Comparison of ENCODE assay signal across 22 mouse cellular contexts in the genomic region with DNA sequence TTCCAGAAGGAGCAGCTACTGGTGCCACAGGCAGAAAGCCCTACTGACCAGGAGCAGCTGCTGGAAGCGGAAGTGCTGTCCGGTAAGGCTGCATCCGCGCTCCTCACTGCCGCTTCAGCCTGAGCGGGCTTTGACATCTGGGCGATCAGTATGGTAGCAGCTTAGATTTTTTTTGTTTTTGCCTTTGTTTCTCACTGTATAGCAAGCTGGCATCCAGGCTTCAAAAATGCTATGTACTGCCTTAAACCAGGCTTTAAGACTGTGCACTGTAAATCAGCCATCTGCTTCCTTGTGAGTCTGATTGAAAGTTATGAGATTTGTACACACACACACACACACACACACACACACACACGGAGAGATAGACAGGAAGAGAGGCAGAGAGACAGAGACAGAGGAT.
A peak's percentile ranks its signal among the peaks of the same experiment; 100 is the strongest.
DNase-seq lines count a peak whose midpoint lies in the region; ATAC-seq and TF ChIP-seq lines count a peak whose summit lies in the region.
"Had no signal": no experiment of that assay in that cellular context is flagged by ENCODE, and none has a peak within 500 bp of the region (broad histone marks: within the 10 kb centered on the region; RNA-seq: fewer than 3 reads in every experiment).

No protein-coding gene starts in this region.

- DNase-seq in embryonic facial prominence, embryonic 10.5 days (ENCODE audit: low spot score), result no peak
- peak; percentile 82 for DNase-seq in heart, adult 11 months
- peak; percentile 71 for DNase-seq in brain, embryonic 14.5 days (ENCODE audit: low read depth)
- no peak for DNase-seq in embryo, embryonic 9.5 days (ENCODE audit: extremely low spot score)
- DNase-seq: adrenal gland, adult 8-10 months; adrenal gland, postnatal 36 days; cerebellum, adult 11-12 months; cerebellum, adult 9-10 months; embryo, embryonic 11 days; gastrocnemius, adult 2 months; gastrocnemius, postnatal 25 days; heart, postnatal 4 days; kidney, adult 8-10 months had no signal

- H3K4me1 ChIP-seq in embryonic facial prominence, embryonic 13.5 days, result peaks cover 8% of the 10 kb centered on the region
- H3K4me1 ChIP-seq in embryonic facial prominence, embryonic 10.5 days, result no peaks in the 10 kb centered on the region
- H3K4me1 ChIP-seq in heart, embryonic 11.5 days (ENCODE audit: control insufficient read depth, insufficient read depth, low read length), result no peaks in the 10 kb centered on the region
- peaks cover 10% of the 10 kb centered on the region for H3K4me1 ChIP-seq in forebrain, embryonic 16.5 days (replicated peaks; ENCODE audit: control insufficient read depth, insufficient read depth, low read length)
- H3K4me1 ChIP-seq: hindbrain, embryonic 12.5 days had no signal

- no peak overlapping the region for H3K9ac ChIP-seq in embryonic facial prominence, embryonic 13.5 days
- no peak overlapping the region for H3K9ac ChIP-seq in heart, embryonic 11.5 days (ENCODE audit: low read depth, low read length)
- no peak overlapping the region for H3K9ac ChIP-seq in forebrain, embryonic 16.5 days (replicated peaks; ENCODE audit: low read depth, low read length)
- H3K9ac ChIP-seq: hindbrain, embryonic 12.5 days had no signal

- H3K4me2 ChIP-seq in embryonic facial prominence, embryonic 13.5 days, result no peak overlapping the region
- H3K4me2 ChIP-seq in heart, embryonic 11.5 days, result no peak overlapping the region
- H3K4me2 ChIP-seq in forebrain, embryonic 16.5 days (ENCODE audit: low read length), result no peak overlapping the region
- H3K4me2 ChIP-seq: hindbrain, embryonic 12.5 days had no signal

- no peak for ATAC-seq in embryonic facial prominence, embryonic 13.5 days (ENCODE audit: insufficient number of reproducible peaks, insufficient read depth, low FRiP score, low TSS enrichment, low read depth)
- no peak for ATAC-seq in heart, embryonic 11.5 days (replicated peaks; ENCODE audit: insufficient number of reproducible peaks, low FRiP score, low TSS enrichment)
- peak; percentile 62 for ATAC-seq in forebrain, embryonic 16.5 days
- ATAC-seq: hindbrain, embryonic 16.5 days; inflammation-experienced regulatory T-cells, adult 6 months; intestine, postnatal 0 days had no signal

- 87% methylated on average over 8 of the region's 8 CpGs for WGBS in embryonic facial prominence, embryonic 13.5 days
- 85% methylated on average over 8 of the region's 8 CpGs for WGBS in embryonic facial prominence, embryonic 10.5 days
- WGBS in heart, embryonic 11.5 days (ENCODE audit: insufficient replicate concordance), result 81% methylated on average over 8 of the region's 8 CpGs
- 64% methylated on average over 8 of the region's 8 CpGs for WGBS in forebrain, embryonic 16.5 days

- 0 out of 2 replicates have a peak overlapping the region, but pooled peaks have one; percentile 16 for H3K27ac ChIP-seq in embryonic facial prominence, embryonic 13.5 days
- H3K27ac ChIP-seq in embryonic facial prominence, embryonic 10.5 days (replicated peaks), result no peak overlapping the region
- H3K27ac ChIP-seq in heart, embryonic 11.5 days (ENCODE audit: low read depth, low read length), result no peak overlapping the region
- peak overlapping the region; percentile 88 for H3K27ac ChIP-seq in forebrain, embryonic 16.5 days (ENCODE audit: low read length)
- H3K27ac ChIP-seq: gastrocnemius, adult 2 months; hindbrain, embryonic 12.5 days had no signal

- H3K27me3 ChIP-seq in embryonic facial prominence, embryonic 13.5 days, result no peaks in the 10 kb centered on the region
- H3K27me3 ChIP-seq in embryonic facial prominence, embryonic 10.5 days (replicated peaks; ENCODE audit: low read depth, poor library complexity, severe bottlenecking), result no peaks in the 10 kb centered on the region
- no peaks in the 10 kb centered on the region for H3K27me3 ChIP-seq in heart, embryonic 11.5 days (ENCODE audit: control insufficient read depth, insufficient read depth, low read length)
- H3K27me3 ChIP-seq in forebrain, embryonic 16.5 days (replicated peaks; ENCODE audit: control insufficient read depth, insufficient read depth, low read length), result no peaks in the 10 kb centered on the region
- H3K27me3 ChIP-seq: CH12.LX; hindbrain, embryonic 12.5 days had no signal

- no peak for TF ChIP-seq POLR2A in brain, embryonic 14.5 days (IDR thresholded peaks at IDR 0.05; ENCODE audit: borderline replicate concordance, extremely low read depth, insufficient read depth, insufficient read length, poor library complexity, severe bottlenecking)

- no peak for TF ChIP-seq CTCF in brain, embryonic 14.5 days (IDR thresholded peaks at IDR 0.05; ENCODE audit: borderline replicate concordance, extremely low read depth, insufficient read depth, insufficient read length)

- H3K36me3 ChIP-seq in embryonic facial prominence, embryonic 13.5 days, result no peaks in the 10 kb centered on the region
- H3K36me3 ChIP-seq in embryonic facial prominence, embryonic 10.5 days (replicated peaks), result no peaks in the 10 kb centered on the region
- H3K36me3 ChIP-seq in heart, embryonic 11.5 days (ENCODE audit: control insufficient read depth, insufficient read depth, low read length), result no peaks in the 10 kb centered on the region
- no peaks in the 10 kb centered on the region for H3K36me3 ChIP-seq in forebrain, embryonic 16.5 days (ENCODE audit: control insufficient read depth, insufficient read depth)
- H3K36me3 ChIP-seq: hindbrain, embryonic 12.5 days had no signal

- no peak overlapping the region for H3K4me3 ChIP-seq in embryonic facial prominence, embryonic 13.5 days
- H3K4me3 ChIP-seq in embryonic facial prominence, embryonic 10.5 days, result no peak overlapping the region
- H3K4me3 ChIP-seq in heart, embryonic 11.5 days (ENCODE audit: low read depth, low read length), result no peak overlapping the region
- no peak overlapping the region for H3K4me3 ChIP-seq in forebrain, embryonic 16.5 days (replicated peaks; ENCODE audit: low read length)
- H3K4me3 ChIP-seq: erythroblast, embryonic 14.5 days; gastrocnemius, adult 2 months; hindbrain, embryonic 12.5 days had no signal

- H3K9me3 ChIP-seq in embryonic facial prominence, embryonic 13.5 days, result no peaks in the 10 kb centered on the region
- no peaks in the 10 kb centered on the region for H3K9me3 ChIP-seq in embryonic facial prominence, embryonic 10.5 days
- H3K9me3 ChIP-seq in heart, embryonic 11.5 days (replicated peaks; ENCODE audit: control insufficient read depth, low read length), result no peaks in the 10 kb centered on the region
- H3K9me3 ChIP-seq in forebrain, embryonic 16.5 days (ENCODE audit: control insufficient read depth, low read length), result no peaks in the 10 kb centered on the region
- H3K9me3 ChIP-seq: hindbrain, embryonic 12.5 days had no signal

Comparison
In these comparisons a context has a peak if more than half of its experiments do, and no peak if none do; other contexts are left out.
1. H3K27ac ChIP-seq: peak in embryonic facial prominence, embryonic 13.5 days (single experiment) and forebrain, embryonic 16.5 days (single experiment); none in embryonic facial prominence, embryonic 10.5 days (single experiment) and heart, embryonic 11.5 days (single experiment).
2. DNase-seq: peak in heart, adult 11 months (single experiment) and brain, embryonic 14.5 days (single experiment); none in embryonic facial prominence, embryonic 10.5 days (single experiment) and embryo, embryonic 9.5 days (single experiment).